Mouse (Mus musculus) erythroid progenitor cell, adult 5-6 weeks (primary cell): ENCODE data around the gene Rab17. TPM values are rescaled to one million over a fixed set of nuclear protein-coding genes. Genes with fewer than 3 reads are reported as not detected.

ENCODE experiments used
- ATAC-seq: replicated peaks from 2 replicates; pipeline ENCODE4 v1.8.0; 2016; ENCODE audit warnings: moderate number of reproducible peaks, mild to moderate bottlenecking, moderate TSS enrichment, inconsistent platforms; ENCODE audit not compliant: poor library complexity, low FRiP score, severe bottlenecking
- total RNA-seq, 2 experiments: library from RNA; stranded (forward) in 1 of 2; stranded (reverse) in 1 of 2; fragments of 150-400 nt in 1 of 2; fragments of 186-747, 209-891 nt in 1 of 2; gene quantifications; 2 replicates each; pipeline versions ENCODE4 v1.2.3 to v1.2.4; 2015 to 2017; ENCODE audit warnings: low replicate concordance in 2 of 2

Rab17 gene
- total RNA-seq, 2 experiments from 2014 or later = not detected

- ATAC-seq = 0 out of 2 replicates have a peak, but pooled peaks have one; percentile 33
Observed at GRCm38 (mm10) chr1:90945171-90945570, 24.3 kb downstream of the Rab17 start.

DNA sequence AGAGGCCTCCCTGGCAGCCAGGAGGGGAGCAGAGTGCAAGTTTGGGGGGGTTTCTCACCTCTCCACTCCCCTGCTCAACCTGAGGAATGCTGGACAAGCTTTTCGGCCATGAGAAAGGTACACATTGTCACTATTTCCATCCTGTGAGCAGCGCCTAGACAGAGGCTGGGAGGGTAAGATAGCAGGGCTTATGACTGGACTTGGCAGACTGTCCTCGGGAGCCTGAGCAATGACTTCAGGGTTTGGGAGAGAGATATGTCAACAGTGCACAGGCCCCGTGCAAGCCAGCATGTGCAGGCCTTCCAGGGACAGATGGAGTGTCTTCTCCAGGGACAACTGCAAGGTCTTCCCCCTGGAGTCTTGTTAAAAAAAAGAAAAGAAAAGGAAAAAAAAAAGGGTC is 29.5 kb downstream of the Rab17 start:
- ATAC-seq = no peak

DNA sequence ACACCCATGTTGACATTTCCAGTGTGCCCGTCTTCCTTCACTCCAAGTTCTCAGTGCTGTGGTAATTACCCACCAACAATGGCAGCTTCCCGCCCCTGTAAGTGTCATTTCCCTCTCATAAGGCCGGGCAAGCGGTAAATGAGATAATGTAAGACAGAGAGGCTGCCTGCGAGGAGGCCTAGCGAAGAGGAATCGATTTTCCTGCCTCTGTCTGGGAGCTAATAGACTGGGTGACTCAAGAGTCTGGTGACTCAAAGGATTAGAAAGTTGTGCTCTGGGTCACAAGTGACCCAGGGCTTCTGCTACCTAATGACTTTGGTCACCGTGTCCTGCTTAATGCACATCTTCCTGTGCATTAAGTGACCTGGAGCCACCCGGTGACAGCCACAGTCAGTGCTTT is 32.5 kb downstream of the Rab17 start:
- ATAC-seq = no peak

- ATAC-seq = no peak
Observed at GRCm38 (mm10) chr1:90933001-90933400, 36.5 kb downstream of the Rab17 start.

- no peak for ATAC-seq
Observed at GRCm38 (mm10) chr1:90928575-90928934, 40.9 kb downstream of the Rab17 start.

- ATAC-seq = no peak
Observed at GRCm38 (mm10) chr1:90927929-90928574, 41.4 kb downstream of the Rab17 start.

DNA sequence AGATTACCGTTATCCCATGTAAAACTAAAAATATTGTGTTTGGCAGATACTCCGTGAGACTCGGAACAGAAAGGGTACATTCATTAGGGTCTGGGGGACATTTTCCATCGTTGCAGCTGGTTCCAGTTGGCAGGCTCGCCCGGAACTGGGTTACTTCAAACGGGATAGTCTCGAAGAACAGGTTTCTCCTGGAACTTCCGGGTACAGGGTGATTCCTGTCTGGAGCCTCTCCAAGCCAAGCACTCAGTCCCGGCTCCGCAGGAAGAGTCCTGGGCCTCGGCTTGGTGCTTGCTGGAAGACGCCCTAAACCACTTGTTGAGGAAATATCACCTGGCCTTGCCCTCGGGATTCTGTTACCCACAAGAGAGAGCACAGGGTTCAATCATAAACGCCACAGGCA is 42.2 kb downstream of the Rab17 start:
- no peak for ATAC-seq

- ATAC-seq = no peak
Observed at GRCm38 (mm10) chr1:90926030-90926429, 43.4 kb downstream of the Rab17 start.

DNA sequence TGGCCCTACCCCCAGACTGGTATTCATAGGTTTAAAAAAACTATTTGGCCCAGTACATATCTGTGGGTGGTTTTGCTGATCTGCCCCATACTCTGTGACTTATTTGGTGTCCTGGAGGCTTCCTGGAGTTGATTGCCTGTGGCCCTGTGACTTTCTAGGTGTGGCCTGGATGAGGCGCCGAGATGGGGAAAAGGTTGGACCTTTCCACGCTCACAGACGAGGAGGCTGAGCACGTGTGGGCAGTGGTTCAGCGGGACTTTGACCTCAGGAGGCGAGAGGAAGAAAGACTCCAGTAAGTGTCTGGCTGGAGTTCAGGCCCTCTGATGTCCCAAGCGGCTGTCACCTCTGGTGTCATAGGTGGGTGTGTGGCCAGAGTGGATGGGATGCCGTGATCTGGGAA is 47.8 kb downstream of the Rab17 start:
- ATAC-seq = no peak

GRCm38 (mm10) chr1:90917509-90917908 is 52.0 kb downstream of the Rab17 start:
- ATAC-seq = no peak

DNA sequence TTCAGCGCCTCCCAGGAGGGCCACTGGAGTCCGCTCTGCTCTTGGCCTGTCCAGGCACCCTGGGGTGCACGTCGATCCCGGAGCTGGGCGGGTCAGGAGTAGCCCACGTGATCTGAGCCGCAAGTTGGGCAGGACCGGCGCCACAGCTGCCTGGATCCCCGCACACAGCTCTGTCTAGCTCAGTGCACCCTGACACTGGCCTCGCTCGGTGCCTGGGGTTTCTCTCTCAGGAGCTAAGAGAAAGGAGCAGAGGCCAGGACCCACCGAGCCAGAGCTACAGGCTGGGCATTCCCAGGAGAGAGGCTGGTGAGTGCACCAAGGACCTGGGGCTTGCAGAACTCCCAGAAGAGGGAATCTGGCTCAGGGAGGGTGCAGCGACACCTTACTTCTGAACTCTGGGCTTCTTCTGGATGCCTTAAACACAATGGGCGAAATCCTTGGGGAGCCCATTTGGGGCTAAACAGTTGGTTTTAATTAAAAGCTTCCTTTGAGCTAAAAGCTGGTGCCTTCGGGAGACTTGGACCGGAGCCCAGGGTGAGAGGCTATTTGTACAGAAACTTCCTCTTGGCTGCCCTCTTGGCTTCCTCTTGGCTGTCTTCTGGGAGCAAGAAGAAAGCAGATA is 54.4 kb downstream of the Rab17 start, which contains the start of gene Mlph:
Mlph (plus strand) TSS at position 138 of the 622 bp plus-strand sequence.
- no peak for ATAC-seq

DNA sequence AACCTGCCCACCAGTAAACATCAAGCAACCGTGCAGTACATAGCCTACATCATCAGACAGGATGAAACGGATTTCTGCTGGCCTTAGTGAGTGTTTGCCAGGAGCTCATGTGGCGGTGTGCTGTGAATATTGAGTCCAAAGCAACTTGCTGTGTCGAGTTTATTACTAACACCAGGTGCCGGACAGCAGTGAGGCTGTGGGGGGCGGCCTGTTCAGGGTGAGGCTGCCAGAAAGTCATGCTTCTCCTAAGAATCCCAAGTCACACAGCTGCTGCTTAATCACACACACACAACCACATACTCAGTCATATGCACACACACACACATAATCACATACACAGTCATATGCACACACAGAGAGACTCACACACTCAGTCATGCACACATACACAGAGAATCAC is 56.2 kb downstream of the Rab17 start:
- no peak for ATAC-seq

GRCm38 (mm10) chr1:90909631-90910152 is 59.8 kb downstream of the Rab17 start:
- no peak for ATAC-seq

DNA sequence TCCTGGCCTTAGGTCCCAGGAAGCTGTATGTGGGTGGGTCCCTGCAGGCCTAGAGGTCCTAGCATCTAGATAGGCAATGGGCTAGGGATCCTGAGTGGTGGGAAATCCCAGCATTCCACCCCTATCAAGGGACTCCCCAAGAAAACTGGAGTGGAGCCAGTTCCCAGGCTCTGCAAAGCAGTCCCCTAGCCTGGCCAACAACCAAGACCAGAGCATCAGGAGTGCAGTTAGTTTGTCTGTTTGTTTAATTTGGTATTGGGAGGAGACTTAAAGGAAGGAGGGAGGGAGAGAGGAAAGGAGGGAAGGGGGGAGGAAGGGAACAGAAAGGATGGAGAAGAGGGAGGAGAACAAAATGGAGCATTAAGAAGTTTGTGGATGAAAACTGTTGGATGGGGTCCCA is 60.3 kb downstream of the Rab17 start:
- ATAC-seq = no peak

Other genes with a start within 250 kb of the Rab17 start
- not detected in 2 replicates for gene Col6a3, start 125.7 kb downstream of the Rab17 start, total RNA-seq (2015; ENCODE audit: low replicate concordance)
- 0.13 TPM in 1 of 2 replicates, not detected in the other for gene Col6a3, start 125.7 kb downstream of the Rab17 start, total RNA-seq (2017; ENCODE audit: low replicate concordance)
- gene Mlph, start 54.6 kb downstream of the Rab17 start, total RNA-seq (2015; ENCODE audit: low replicate concordance) = not detected in 2 replicates
- not detected in 2 replicates for gene Mlph, start 54.6 kb downstream of the Rab17 start, total RNA-seq (2017; ENCODE audit: low replicate concordance)
- gene Prlh, start 16.6 kb downstream of the Rab17 start, total RNA-seq (2015; ENCODE audit: low replicate concordance) = not detected in 2 replicates
- not detected in 2 replicates for gene Prlh, start 16.6 kb downstream of the Rab17 start, total RNA-seq (2017; ENCODE audit: low replicate concordance)
- gene Lrrfip1, start 29.1 kb upstream of the Rab17 start, total RNA-seq (2015; ENCODE audit: low replicate concordance) = 21.0 and 28.1 TPM in 2 replicates
- gene Lrrfip1, start 29.1 kb upstream of the Rab17 start, total RNA-seq (2017; ENCODE audit: low replicate concordance) = 17.1 and 22.1 TPM in 2 replicates
- gene Rbm44, start 175.4 kb upstream of the Rab17 start, total RNA-seq (2015; ENCODE audit: low replicate concordance) = 29.3 and 31.4 TPM in 2 replicates
- 34.1 and 71.5 TPM in 2 replicates for gene Rbm44, start 175.4 kb upstream of the Rab17 start, total RNA-seq (2017; ENCODE audit: low replicate concordance)
- gene Ramp1, start 210.2 kb upstream of the Rab17 start, total RNA-seq (2015; ENCODE audit: low replicate concordance) = 13.0 and 15.9 TPM in 2 replicates
- gene Ramp1, start 210.2 kb upstream of the Rab17 start, total RNA-seq (2017; ENCODE audit: low replicate concordance) = 5.4 and 10.9 TPM in 2 replicates